Mouse (Mus musculus) c-Kit-positive CD71-positive TER-119-positive erythroid progenitor cells, embryonic 14.5 days (primary cell): Measurements from ENCODE around the gene Acbd4.

Experiments used
- DNase-seq: peaks from one replicate; pipeline ENCODE4 v3.0.0-alpha.2; 2013; ENCODE audit warnings: low spot score

The Acbd4 gene

DNA sequence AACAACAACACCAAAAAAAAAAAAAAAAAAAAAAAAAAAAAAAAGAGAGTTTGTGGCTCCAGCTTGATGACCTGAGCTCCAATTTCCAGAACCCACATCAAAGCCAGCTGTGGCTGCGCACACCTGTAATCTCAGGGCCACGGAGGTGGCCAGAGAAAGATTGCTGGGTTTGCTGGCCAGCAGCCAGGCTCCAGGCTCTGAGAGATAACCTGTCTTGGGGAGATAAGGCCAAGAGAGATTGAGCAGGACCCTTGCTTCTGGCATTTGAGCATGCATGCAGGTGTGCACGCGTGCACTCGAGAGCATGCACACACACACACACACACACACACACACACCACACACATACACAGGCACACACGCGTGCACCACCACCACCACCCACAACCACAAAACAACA lies 8.2 kb upstream of the Acbd4 start:
- DNase-seq = no peak

DNA sequence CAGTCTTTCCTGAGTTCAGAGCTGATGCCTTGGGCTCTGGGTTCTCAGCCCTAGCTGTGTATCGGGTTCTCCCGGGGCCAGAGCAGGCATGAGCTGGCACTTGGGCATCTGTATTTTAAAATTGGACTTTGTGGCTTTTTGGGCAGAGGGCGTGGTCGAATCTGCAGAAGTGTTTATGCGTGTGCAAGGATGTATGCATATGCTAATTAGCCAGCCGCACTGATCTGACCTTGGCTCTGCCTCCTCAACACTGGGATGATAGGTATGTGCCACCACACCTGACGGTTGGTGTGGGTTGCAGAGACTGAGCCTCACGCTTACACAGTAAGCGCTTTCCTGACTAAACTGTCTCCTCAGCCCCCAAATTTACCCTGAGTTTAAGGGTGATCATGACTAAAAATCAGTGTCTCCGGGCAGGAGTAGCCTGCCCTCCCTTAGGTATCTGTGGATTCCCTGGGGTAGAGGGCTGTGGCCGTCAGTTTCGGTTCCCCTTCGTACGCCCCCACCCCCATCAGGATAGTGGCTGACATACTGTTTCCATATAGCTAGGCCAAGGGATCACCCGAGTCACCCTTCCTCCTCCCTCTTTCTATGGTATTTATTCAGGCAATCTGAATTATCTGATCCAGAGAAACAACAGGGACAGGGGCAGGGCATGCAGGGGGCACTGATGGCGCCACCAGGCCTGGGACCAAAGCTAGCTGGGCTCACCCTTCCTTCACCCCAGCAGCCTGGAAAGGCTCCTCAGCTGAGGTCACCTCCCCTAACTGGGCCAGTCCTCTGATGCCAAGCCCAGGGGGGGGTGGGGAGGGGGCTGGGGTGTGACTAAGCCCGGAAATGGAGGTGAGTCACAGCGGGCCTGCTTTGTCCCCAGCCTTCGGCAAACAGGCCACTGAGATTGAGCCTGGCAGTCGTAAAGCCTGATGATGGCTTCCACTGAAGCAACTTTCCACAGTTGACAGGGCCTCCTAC lies 7.3 kb upstream of the Acbd4 start:
- no peak for DNase-seq

DNA sequence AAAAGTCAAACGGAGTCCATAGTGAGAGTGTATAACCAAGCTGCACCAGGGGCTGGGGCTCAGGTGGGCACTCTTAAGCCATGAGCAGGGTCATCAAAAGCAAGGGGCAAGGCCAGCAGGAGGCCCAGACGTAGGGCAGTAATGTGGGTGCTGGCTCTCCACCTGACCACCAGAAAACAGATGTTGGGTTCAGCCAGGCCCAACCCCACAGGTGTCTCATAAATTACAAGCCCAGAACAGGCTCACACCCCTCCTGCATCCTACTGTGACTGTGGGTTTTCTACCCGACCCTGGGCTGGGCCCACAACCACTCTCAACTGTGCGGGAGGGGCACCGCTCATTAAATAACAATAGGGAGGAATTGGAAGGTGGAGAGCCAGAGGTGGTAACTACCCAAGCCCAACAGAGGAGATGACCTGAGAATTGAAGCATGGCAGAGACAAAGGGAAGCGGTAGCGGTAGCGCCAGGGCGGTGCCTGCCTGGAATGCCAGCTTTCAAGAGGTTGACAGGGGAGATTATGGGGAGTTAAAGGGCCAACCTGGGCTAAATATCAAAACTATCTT lies 6.3 kb upstream of the Acbd4 start:
- no peak for DNase-seq

DNA sequence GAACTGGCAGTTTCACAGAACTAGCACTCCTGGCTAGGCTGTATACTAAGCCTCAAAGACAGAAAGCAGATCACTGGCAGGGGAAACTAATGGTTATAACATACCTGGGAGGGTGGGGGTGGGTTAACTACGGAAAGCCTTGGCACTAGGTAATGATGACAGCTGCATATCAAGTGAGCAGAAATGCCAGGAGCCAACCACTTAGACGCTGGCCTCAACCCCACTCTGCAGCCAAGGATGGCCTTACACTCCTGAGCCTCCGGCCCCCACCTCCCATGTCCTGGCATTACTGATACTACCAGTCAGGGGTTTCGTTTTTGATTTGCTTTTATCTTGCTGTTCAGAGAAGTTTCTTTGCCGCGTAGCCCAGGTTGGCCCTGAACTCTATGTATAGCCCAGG lies 5.7 kb upstream of the Acbd4 start:
- no peak for DNase-seq

DNA sequence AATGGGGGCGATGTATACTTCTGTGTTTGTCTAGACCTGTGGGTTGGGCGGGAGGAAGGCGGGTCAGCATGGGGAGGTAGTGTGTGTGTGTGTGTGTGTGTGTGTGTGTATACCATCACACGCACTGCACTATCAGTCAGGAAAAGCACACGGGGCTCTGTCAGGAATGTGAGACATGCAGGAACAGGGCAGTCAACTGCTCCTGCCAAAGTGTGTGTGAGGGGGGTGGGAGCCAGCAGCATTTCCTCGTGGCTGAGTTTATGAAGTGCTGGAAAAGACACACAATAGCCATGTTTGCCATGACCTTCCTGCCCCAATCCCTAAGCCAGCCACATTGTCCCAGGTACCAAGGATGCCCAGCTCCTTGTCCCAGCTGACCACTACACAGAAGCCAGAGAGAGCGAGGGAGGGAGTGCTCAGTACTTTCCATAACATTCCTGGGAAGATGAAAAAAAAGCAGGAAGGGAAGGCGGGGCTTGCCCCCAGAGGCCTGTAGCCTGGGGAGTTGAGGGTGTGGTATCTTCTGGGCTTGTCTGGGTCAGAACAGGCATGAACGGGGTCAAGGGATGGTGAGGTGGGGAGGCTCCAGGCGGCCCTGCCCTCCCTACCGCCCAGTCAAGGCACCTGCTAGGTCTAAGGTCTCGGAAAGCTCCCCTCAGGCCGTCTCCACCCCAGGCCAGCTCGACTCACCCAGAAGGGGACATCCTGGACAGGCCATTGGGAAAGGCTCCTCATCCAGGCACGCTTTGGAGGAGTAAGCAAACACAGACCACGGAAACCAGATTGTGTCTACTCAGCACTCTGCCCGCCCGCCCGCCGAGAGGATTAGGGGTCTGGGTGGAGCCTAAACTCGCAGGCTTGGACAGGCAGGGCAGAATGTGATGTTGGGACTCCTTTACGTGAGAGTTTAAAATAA lies 4.2 kb upstream of the Acbd4 start:
- no peak for DNase-seq

DNA sequence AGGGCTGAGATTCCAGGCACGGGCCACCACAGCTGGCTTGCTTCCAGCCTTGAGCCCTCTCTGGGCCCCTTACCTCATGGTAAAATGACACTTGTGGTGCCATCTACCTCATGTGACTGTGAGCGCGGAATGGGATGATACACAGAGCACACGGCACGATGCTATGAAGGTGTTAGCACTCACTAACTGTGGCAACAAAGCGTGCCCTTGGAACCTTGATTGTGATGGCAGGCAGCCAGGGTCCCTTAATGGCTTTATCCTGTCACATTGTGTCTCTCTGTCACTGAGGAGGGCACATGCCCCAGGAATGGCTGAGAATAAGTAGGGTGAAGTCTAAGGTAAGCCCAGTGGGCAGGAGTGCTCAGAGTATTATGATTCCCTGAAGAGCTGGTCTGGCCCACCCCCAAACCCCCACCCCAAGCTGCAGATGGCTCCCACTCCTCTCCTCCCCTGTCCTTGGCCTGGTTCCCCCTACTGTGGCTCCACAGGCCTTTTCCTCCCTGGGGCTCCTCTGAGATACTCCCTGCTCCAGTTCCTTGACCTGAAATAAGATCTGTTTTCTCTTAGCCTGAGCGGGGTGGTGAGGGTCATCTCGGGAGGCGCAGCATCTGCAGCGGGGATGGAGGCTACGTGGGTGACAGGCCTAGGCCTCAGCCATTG lies 2.8 kb upstream of the Acbd4 start:
- no peak for DNase-seq

DNA sequence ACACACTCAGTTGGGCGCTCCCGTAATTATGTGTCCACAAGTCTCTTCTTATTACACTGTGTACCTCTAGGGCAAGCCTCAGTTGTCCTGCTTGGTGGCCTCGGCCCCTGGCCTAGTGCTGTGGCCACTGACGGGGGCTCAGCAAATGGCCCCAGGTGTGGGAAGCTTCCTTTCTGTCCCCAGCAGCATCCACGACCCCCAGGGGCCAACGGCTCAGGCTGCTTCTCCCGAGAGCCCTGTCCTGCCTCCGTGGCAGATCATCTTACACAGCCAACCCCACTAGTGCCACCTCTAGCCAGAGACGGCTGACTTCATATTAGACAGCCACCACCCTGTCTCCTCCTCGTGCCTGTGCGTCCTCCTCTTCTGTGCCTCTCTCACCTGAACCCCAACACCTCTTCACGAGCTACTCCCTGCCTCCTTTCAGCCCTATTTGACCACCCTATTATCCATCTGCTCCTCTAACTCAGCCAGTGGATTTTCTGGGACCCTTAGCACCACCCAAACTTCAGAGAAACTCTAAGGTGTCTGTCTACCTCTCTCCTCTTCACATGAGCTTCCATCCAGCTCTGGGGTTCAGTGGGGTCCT lies 2.0 kb upstream of the Acbd4 start:
- DNase-seq = no peak

DNA sequence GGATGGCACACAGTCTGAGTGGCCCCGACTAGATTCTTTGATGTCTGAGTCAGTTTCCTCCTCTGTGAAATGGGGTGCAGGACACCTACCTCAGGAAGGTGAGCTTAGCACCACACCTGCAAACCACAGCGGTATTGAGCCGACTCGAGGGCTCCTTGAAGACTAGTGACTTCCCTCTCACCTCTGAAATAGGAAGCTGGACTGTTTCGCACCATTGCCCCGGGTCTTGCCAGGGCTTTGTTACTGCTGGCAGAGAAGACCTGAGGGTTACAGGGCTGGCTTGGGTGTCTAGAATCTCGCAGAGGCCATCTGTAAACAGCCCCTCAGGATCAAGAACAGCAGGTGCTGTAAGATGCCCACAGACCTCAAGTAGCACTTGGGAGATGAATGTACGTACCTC lies 1.1 kb upstream of the Acbd4 start:
- no peak for DNase-seq

DNA sequence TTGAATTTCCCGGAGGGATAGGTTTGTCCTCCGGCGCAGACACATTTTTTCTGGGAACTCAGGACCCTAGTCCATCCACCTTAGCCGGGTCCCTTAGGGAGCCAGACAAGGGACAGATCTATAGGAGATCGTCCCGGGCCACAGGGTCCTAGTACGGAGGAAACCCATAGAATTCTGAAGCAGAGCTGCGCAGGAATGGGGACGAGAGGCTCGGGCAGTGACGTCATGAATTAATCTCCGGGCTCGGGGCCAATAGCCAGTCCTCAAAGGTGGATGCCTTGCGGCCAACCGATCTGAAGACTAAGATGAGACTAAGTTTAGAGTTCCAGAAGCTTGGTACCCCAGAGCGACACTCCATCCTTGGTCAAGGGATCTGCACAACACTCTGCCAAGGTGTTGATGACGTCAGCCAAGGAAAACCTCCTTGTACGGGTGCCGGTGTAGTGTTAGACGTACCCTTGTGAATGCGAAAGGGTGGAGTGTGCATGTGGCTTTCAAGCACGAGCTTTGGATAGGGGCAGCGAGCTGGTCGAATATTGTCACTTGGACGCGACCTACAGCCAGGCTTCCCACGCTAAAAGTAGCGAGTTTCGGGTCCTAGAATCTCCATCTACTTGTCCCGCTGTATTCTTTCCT lies 502 bp downstream of the Acbd4 start:
- DNase-seq = peak; percentile 69

DNA sequence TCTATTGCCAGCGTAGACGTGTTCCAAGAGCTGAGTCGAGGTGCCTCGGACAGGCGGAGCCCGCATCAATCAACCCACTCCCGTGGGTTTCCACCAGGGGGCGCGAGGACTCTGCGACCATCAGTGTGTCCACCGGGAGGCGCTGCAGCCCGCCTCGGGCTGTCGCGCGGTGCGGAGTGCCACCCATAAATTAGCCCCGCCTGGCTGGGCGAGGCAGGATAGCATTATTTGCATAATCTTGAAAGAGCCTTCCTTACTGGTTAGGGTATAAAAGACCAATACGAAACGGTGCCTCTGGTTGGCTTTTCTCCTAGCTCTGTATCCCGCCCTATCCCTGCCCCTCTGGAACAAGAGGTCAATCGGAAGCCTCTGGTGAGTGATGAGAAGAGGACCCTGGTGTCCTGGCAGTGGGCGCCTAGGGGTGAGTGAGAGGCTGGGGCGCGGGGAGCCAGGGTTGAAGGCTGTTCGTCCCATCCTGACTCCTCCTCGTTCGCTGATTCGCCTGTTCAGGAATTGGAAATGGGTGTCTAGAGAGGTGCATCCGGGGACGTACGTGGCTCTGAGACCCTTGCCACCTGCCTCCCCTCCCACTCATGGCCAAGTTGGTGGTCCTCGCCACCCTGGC lies 1.4 kb downstream of the Acbd4 start:
- DNase-seq = peak; percentile 97

DNA sequence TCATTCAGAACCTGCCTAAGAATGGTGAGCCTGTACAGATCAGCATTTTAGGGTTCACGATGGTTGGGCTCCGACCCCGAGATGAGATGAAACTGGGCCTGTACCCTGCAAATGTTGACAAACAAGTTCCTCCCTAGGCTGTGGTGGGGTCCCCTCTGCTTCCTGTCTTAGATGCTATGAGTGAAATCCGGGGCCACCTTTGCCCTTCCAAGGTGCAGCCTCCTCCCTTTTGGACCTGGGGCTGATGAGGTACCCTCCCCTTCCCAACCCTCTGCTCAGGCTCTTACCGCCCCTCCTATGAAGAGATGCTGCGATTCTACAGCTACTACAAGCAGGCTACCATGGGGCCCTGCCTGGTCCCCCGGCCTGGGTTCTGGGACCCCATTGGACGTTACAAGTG lies 2.1 kb downstream of the Acbd4 start:
- DNase-seq = no peak

DNA sequence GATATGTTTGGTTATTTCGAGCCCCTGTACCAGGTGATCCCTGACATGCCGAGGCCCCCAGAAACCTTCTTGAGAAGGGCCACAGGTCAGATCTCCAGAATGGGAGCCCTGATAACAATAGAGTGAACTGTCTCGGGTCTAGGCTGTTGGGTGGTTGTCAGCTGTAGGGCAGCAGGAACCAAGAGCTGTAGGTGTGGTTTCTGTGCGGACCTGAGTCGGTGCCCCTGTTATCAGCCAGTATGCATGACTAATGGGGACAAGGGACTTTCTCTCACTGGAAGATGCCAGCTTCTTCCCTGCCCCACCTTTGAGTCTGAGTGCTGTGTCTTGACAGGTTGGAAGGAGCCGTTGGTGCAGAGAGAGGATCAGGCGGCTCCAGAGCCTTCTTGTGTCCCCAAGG lies 3.0 kb downstream of the Acbd4 start:
- peak; percentile 80 for DNase-seq

DNA sequence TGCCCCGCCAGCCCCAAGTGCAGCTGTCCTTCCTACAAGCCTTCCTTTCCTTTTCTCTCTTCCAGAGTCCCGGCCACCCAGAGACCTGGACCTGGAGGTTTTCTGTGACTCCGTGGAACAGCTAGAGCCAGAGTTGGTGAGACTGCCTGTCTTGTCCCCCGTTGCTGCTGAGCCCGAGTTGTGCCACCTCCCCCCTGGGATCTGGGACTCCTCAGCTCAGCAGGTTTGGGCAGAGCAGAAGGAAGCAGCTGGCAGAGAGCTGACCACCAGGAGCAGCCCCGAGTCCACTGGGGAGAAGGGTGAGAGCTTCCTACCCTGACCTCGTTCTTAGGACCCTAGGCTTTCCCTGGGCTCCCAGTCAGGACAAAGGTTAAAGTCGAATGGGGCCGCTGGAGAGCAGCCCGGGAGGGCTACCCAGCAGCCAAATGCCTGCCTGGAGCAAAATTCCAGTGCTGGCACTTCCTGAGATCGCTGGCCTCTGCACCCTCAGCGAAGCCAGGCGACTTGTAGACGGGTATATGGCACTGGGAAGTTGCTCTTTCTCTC lies 3.8 kb downstream of the Acbd4 start:
- DNase-seq = no peak

DNA sequence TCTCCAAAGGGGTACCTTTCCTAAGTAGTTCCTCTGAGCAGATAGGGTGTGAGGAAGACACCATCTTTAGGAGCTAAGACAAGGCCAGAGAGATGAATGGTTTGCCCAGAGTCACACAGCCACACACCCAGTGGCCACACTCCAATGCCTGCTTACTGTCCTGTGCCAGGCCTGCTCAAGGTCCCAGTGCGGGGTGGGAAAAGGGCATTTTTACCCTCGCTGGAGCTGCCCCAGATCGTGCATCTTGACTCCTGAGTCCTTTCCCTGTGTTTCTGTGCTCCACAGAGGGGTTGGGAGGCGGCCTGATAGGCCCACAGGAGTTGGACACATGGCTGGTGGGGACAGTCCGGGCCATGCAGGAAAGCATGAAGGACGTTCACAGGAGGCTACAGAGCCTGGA lies 4.3 kb downstream of the Acbd4 start:
- DNase-seq = no peak

DNA sequence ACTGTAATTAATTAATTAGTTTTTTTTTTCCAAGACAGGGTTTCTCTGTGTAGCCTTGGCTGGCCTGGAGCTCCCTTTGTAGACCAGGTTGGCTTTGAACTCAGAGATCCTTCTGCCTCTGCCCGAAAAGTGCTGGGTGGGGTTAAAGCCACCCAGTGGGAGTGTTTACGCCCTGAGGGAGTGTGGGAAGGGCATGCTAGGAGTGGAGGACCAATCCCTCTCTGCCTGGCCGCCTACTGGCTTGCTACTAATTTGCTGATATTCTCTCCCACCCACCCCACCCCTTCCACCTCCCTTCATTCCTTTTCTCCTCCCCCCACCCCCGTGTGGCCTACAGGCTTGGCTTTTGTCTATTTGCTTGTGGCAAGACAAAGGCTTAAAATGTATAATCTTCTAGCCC lies 4.9 kb downstream of the Acbd4 start:
- peak; percentile 62 for DNase-seq

DNA sequence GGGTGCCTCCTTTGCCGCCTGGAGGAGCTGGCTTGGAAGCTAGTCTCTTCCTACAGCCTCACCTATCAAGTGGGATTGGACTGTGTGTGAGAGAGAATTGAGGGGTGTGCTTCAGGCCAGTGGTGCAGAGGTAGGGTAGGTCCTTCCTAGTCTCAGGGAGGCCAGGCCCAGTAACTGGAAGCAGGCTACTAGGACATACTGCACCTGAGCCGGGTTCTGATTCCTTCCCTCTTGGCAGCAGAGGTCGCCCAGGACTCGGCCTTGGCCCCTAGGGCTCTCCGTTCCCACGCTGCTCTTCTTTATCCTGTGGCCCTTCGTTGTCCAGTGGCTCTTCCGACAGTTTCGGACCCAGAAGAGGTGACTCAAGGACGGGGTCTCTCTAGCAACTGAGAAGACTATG lies 9.8 kb downstream of the Acbd4 start:
- no peak for DNase-seq

DNA sequence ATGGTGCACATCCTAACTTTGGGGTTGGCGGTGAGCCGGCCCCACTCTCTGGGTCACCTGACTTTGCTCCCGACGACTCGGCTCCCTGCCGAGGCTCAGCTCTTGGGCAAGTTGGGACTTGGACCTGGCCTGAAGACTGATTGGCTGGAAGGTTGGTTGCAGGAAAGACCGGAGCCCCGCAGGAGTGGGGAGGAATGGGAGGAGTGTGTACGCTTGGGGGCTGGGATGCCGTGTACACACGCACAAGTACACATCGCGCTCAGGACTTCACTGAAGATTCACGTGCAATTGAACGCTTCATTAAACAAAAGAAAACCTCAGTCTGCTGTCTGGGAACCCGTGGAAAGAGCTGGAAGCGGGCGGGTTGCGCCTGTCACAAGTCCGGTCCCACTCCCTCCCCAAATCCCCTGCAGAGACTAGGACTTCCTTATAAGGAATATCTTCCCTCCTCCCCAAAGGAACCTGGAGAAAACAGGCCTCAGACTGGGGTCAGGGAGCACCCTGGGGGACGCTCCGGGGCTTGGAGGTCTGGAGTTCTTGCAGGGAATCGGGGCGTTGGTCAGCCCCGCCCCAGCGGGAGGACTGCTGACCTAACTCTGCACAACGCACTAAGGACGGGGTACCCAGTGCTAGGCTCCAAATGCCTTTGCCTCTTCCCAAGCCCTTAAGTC lies 10.5 kb downstream of the Acbd4 start:
- DNase-seq = no peak

DNA sequence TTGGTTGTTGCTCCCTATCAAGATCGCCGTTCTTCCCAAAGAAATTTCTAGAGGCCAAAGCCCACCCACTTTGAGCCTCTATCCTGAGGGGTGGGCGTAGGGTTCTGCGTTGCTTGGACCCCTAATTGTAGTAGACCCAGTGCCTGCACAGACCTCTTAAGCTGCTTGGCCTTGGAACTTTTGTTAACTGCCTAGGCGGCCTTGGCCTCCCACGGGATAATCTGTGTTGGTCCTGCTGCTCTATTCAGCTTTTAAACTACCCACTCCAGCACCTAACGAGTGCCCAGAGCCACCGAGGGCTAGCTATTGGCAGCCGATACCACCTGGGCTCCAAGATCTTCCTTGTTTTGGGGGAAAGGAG lies 11.1 kb downstream of the Acbd4 start:
- DNase-seq = no peak

DNA sequence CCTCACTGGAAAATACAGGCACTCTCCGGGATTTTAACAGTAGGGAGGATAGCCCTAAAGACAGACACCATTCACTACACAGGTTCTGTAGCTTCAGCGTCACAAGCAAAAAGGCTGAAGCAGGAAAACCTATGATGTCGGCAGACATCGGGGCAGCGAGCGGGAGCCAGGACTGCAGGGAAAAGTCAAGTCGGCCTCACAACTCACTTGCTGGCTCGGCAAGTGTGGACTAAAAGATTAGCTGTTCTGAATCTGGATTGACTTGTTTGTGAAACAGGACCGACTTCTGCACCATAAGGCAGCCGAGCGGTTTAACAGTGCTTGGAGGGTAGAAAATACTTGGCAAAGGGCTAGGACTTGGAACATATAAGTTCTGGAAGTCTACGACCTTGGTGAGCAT lies 11.5 kb downstream of the Acbd4 start:
- DNase-seq = no peak

DNA sequence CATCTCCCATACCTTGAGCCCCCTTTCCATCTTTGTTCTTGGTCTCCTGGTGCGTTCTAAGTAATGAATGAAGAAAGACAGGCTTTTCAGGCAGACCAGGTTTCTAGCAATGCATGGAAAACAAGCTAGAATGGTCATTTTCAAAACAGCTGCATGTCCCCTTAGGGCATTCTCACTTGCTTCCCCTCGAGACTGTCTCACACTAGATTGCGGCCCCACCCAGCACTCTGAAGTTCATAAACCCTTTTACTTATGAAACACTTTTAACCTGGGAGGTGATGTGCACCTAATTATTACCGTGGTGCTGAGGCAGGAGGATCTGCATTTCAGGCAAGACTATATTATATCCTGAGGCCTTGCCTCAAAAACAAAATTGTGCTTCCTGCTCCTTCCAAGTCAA lies 12.3 kb downstream of the Acbd4 start:
- DNase-seq = no peak
